Mouse (Mus musculus) stomach, postnatal 0 days (tissue): ENCODE data around the gene Hoxb9. TPM values are rescaled to one million over a fixed set of nuclear protein-coding genes. Genes with fewer than 3 reads are reported as not detected.

Source experiments
- ATAC-seq: fragments of 200-750 bp; cut with Nextera tagmentation; 2 replicates; pipeline ENCODE4 v1.8.0; 2017; ENCODE audit not compliant: low FRiP score, low TSS enrichment
- DNase-seq: peaks from one replicate; pipeline ENCODE4 v3.0.0-alpha.2; 2016; ENCODE audit warnings: low spot score
- H3K27ac ChIP-seq: fragments of 300-500 bp; sonication (generic); replicated peaks from 2 replicates; pipeline ENCODE4 v1.5.1; 2014; ENCODE audit warnings: mild to moderate bottlenecking, control low read depth
- H3K27me3 ChIP-seq: fragments of 300-500 bp; sonication (generic); 2 replicates; pipeline ENCODE4 v1.6.1; 2014; ENCODE audit warnings: low read length; ENCODE audit not compliant: control insufficient read depth, insufficient read depth
- H3K36me3 ChIP-seq: fragments of 300-500 bp; sonication (generic); 2 replicates; pipeline ENCODE4 v1.6.1; 2014; ENCODE audit warnings: low read length, mixed read lengths; ENCODE audit not compliant: control insufficient read depth, insufficient read depth
- H3K4me1 ChIP-seq: fragments of 300-500 bp; sonication (generic); replicated peaks from 2 replicates; pipeline ENCODE4 v1.6.1; 2014; ENCODE audit warnings: antibody characterized with exemption; ENCODE audit not compliant: control insufficient read depth, insufficient read depth
- H3K4me2 ChIP-seq: fragments of 300-500 bp; sonication (generic); replicated peaks from 2 replicates; pipeline ENCODE4 v1.6.1; 2014; ENCODE audit warnings: low read depth, mild to moderate bottlenecking, control low read depth, moderate library complexity
- H3K4me3 ChIP-seq: fragments of 300-500 bp; sonication (generic); 2 replicates; pipeline ENCODE4 v1.5.1; 2014; ENCODE audit warnings: low read depth, low read length, control low read depth
- H3K9ac ChIP-seq: fragments of 300-500 bp; sonication (generic); 2 replicates; pipeline ENCODE4 v1.6.1; 2014; ENCODE audit warnings: mild to moderate bottlenecking, low read length, control low read depth, mixed read lengths
- H3K9me3 ChIP-seq: fragments of 300-500 bp; sonication (generic); 2 replicates; pipeline ENCODE4 v1.6.1; 2016; ENCODE audit warnings: low read length; ENCODE audit not compliant: control insufficient read depth
- CTCF ChIP-seq: IDR thresholded peaks from 2 replicates; pipeline ENCODE4 v1.5.1; 2016; ENCODE audit warnings: antibody characterized with exemption, low read depth, mild to moderate bottlenecking, moderate library complexity
- EP300 ChIP-seq: optimal IDR thresholded peaks from 2 replicates; pipeline ENCODE3; 2016; ENCODE audit warnings: antibody characterized with exemption
- WGBS: fragments of 180-500 bp; shearing (Covaris S2); extraction: QIAGEN DNeasy Blood & Tissue Kit; methylation state at CpG from one replicate; pipeline ENCODE4 v1.1.7; 2014; 5-methylcytosine and 5-hydroxymethylcytosine counted together
- polyA plus RNA-seq: library from polyadenylated mRNA; unstranded; fragments of >200 nt; fragmentation: Nextera tagmentation; extraction: Ambion mirVana; gene quantifications from 2 replicates; pipeline ENCODE4 v1.2.1, GENCODE M21; 2015

The Hoxb9 gene
- polyA plus RNA-seq, 1 experiment from 2014 or later: 0.06 TPM

- 35% methylated on average over 7 of the region's 7 CpGs for WGBS
- Histone ChIP-seq H3K36me3 (no peaks in the 10 kb centered on the region), H3K4me3 (peak overlapping the region; percentile 52), H3K27ac (peak overlapping the region; percentile 86), H3K27me3 (no peaks in the 10 kb centered on the region), H3K4me1 (no peaks in the 10 kb centered on the region), H3K9me3 (no peaks in the 10 kb centered on the region), H3K4me2 (peak overlapping the region; percentile 72), H3K9ac (peak overlapping the region; percentile 64)
- no peak for TF ChIP-seq EP300
- no peak for TF ChIP-seq CTCF
- ATAC-seq: no peak
- no peak for DNase-seq
Observed at GRCm38 (mm10) chr11:96306183-96306907, 35.1 kb downstream of the Hoxb9 start.

GRCm38 (mm10) chr11:96306908-96307269, 35.6 kb downstream of the Hoxb9 start:
- peak overlapping the region; percentile 72 for H3K4me2 ChIP-seq
- TF ChIP-seq EP300 (no peak), CTCF (no peak)
- WGBS: 30% methylated on average over 13 of the region's 13 CpGs
- DNase-seq: no peak
- no peak for ATAC-seq
- H3K27me3 ChIP-seq: 0 out of 2 replicates have a peak, but pooled peaks cover under 1% of the 10 kb centered on the region
- peak overlapping the region; percentile 64 for H3K9ac ChIP-seq
- H3K27ac ChIP-seq: peak overlapping the region; percentile 86
- no peaks in the 10 kb centered on the region for H3K9me3 ChIP-seq
- no peaks in the 10 kb centered on the region for H3K36me3 ChIP-seq
- peak overlapping the region; percentile 31 for H3K4me3 ChIP-seq
- H3K4me1 ChIP-seq: no peaks in the 10 kb centered on the region

- Histone ChIP-seq H3K9me3 (no peaks in the 10 kb centered on the region), H3K4me1 (no peaks in the 10 kb centered on the region), H3K4me3 (peak overlapping the region; percentile 31; the same call in 1 of the 2 replicates), H3K27me3 (0 out of 2 replicates have a peak, but pooled peaks cover 2% of the 10 kb centered on the region), H3K4me2 (peak overlapping the region; percentile 72), H3K27ac (peak overlapping the region; percentile 86), H3K36me3 (no peaks in the 10 kb centered on the region), H3K9ac (peak overlapping the region; percentile 64; the same call in 1 of the 2 replicates)
- 22% methylated on average over 4 of the region's 4 CpGs for WGBS
- ATAC-seq (no peak), DNase-seq (no peak)
- TF ChIP-seq EP300 (no peak), CTCF (no peak)
Observed at GRCm38 (mm10) chr11:96308763-96309162, 37.5 kb downstream of the Hoxb9 start.

- no peaks in the 10 kb centered on the region for H3K4me1 ChIP-seq
Observed at GRCm38 (mm10) chr11:96309288-96309687, 38.0 kb downstream of the Hoxb9 start.

GRCm38 (mm10) chr11:96310183-96310938, 39.1 kb downstream of the Hoxb9 start:
- Histone ChIP-seq H3K27ac (peak overlapping the region; percentile 86), H3K4me3 (peak overlapping the region; percentile 31), H3K9me3 (no peaks in the 10 kb centered on the region), H3K4me2 (peak overlapping the region; percentile 72), H3K27me3 (peaks cover 2% of the 10 kb centered on the region; the same call in 1 of the 2 replicates), H3K36me3 (no peaks in the 10 kb centered on the region), H3K9ac (peak overlapping the region; percentile 54), H3K4me1 (no peaks in the 10 kb centered on the region)
- ATAC-seq (no peak), DNase-seq (no peak)
- 23% methylated on average over 20 of the region's 20 CpGs for WGBS
- TF ChIP-seq CTCF (no peak), EP300 (no peak)

More at GRCm38 (mm10) chr11:96309288-96309687, 38.0 kb downstream of the Hoxb9 start:
- ATAC-seq (no peak), DNase-seq (no peak)
- H3K9me3 ChIP-seq: no peaks in the 10 kb centered on the region
- TF ChIP-seq CTCF: no peak
- TF ChIP-seq EP300: no peak
- 0 out of 2 replicates have a peak, but pooled peaks cover 2% of the 10 kb centered on the region for H3K27me3 ChIP-seq
- H3K4me3 ChIP-seq: peak overlapping the region; percentile 31; the same call in 1 of the 2 replicates
- WGBS: 32% methylated on average over 4 of the region's 4 CpGs
- peak overlapping the region; percentile 72 for H3K4me2 ChIP-seq
- H3K36me3 ChIP-seq: no peaks in the 10 kb centered on the region
- H3K27ac ChIP-seq: peak overlapping the region; percentile 86
- H3K9ac ChIP-seq: peak overlapping the region; percentile 64; the same call in 1 of the 2 replicates
